Comparison of ENCODE assay signal across 28 mouse cellular contexts in genomic region chr11:72343238-72343625, GRCm38 (mm10). TPM values are rescaled to one million over a fixed set of nuclear protein-coding genes. Genes with fewer than 3 reads are reported as not detected.
"Had no signal": no experiment of that assay in that cellular context is flagged by ENCODE, and none has a peak within 500 bp of the region (broad histone marks: within the 10 kb centered on the region; RNA-seq: fewer than 3 reads in every experiment).

No protein-coding gene starts in this region.

RNA-seq across cellular contexts. Expression of gene Tekt1, which starts 19.0 kb away (rescaled TPM):
- polyA plus RNA-seq: liver, adult 2 months; liver, embryonic 13.5 days; liver, embryonic 14.5 days; liver, embryonic 15.5 days; liver, embryonic 16.5 days; liver, postnatal 0 days; macrophage; myocyte had no signal

RNA-seq across cellular contexts. Expression of gene Fbxo39, which starts 29.0 kb away (rescaled TPM):
- polyA plus RNA-seq: limb, embryonic 10.5 days; limb, embryonic 11.5 days; limb, embryonic 12.5 days; limb, embryonic 13.5 days; limb, embryonic 14.5 days; limb, embryonic 15.5 days; liver, adult 2 months; liver, embryonic 11.5 days; liver, embryonic 12.5 days; liver, embryonic 13.5 days; liver, embryonic 14.5 days; liver, embryonic 15.5 days; liver, embryonic 16.5 days; liver, postnatal 0 days; lung, embryonic 14.5 days; lung, embryonic 15.5 days; lung, embryonic 16.5 days; lung, postnatal 0 days; macrophage; midbrain, embryonic 10.5 days; midbrain, embryonic 12.5 days; midbrain, embryonic 13.5 days; midbrain, embryonic 14.5 days; midbrain, embryonic 15.5 days; midbrain, postnatal 0 days; neural tube, embryonic 11.5 days; neural tube, embryonic 12.5 days had no signal
